Mouse (Mus musculus) left cerebral cortex, postnatal 25 days (tissue): ENCODE measurements around the gene Tmtc1. TPM values are rescaled to one million over a fixed set of nuclear protein-coding genes. Genes with fewer than 3 reads are reported as not detected.

Source experiments
- DNase-seq, 2 experiments: peaks; one replicate each; pipeline ENCODE4 v3.0.0; 2022; ENCODE audit warnings: low spot score in 2 of 2, mixed read lengths in 1 of 2
- intact Hi-C: fragments of 180-260 bp; cut with DNase I; formaldehyde crosslinking; loops from one replicate; pipeline ENCODE4 v1.15.1; 2025
- total RNA-seq, 2 experiments: library from RNA; stranded (reverse); gene quantifications; 2 replicates each; pipeline ENCODE4 v1.2.3; 2021

Tmtc1 gene
- total RNA-seq, 2 experiments from 2014 or later = 47.9 to 56.8 TPM

DNA sequence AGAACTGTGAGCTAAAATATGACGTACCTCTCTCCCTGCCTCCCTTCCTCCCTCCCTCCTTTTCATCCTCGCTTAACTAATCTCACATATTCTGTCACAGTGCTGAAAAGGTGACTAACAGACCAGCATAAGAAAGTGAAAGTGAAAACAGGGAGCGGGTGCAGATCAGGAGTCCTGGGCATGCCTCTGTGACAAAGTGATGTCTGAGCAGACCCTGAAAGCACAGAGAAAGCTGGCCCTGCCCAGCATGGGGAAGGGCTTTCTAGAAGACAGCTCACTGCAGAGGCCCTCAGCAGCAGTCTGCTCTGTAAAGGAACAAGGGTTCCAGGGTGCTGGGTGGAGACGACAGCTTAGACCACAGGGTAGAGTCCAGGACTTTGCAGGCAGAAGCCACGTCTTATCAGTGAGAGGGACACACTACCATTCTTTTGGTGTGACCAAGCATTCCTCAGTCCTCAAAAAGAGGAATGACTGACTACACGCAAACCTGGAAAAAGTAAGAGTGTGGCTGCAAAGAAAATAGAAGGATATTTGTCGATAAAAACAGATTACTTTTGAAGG lies 7.7 kb downstream of the Tmtc1 start:
- intact Hi-C loops = no loop called here

DNA sequence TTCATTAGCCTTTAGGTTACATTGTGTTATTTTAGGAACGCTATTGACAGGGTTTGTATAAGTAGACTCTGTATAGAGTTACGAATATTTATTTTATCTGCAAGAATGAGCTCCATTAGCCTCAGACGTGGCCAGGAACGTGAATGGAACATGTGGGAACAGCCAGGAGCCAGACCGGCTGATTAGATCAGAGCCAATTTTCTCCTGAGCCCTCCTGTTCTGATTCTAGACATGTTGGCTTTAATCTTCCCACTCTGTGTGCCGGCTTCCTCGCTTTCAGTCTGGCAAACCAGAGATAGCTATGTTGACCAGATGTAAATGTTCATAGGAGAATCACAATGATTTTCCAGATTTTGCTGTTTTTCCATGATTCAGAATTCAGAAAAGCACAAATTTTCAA lies 22.6 kb downstream of the Tmtc1 start:
- intact Hi-C loops = no loop called here
- DNase-seq = no peak

More for the DNA sequence above, 7.7 kb downstream of the Tmtc1 start:
- no peak for DNase-seq

DNA sequence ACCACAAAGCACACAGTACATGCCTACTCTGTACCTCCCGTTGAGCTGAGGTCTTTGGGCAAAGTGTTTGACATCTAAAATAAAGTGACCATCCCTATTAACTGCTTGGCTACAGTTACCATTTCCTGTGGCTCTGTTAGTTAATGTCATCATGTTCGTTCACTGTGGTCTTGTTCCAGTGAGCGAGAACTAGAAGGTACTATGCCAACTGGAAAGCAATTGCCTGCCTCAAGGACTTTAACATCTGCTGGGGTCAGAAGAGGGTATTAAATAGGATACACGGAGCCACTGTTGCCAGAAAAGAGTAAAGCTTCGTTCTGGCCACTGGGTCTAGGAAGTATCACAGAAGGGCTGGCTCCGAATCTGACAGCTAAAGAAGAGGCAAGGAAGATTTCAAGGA lies 23.8 kb downstream of the Tmtc1 start:
- DNase-seq = no peak
- intact Hi-C loops = no loop called here

DNA sequence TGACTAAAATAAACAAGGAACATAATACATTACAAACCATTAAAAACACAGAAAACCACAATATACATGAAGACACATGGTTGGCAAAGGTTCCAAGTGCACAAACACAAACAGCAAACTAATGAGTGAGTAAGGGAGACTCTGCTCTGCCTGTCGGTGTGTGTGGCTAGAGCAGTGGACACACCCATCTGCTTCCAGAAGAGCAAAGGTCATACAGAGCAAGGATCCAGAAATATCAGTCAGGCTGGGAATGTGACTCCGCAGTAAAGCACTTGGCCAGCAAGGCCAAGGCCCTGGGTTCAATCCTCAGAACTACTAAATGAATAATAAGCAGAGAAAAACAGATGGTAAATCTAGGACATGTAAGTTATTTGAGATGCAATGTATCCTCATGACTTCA lies 27.6 kb downstream of the Tmtc1 start:
- intact Hi-C loops = no loop called here

DNA sequence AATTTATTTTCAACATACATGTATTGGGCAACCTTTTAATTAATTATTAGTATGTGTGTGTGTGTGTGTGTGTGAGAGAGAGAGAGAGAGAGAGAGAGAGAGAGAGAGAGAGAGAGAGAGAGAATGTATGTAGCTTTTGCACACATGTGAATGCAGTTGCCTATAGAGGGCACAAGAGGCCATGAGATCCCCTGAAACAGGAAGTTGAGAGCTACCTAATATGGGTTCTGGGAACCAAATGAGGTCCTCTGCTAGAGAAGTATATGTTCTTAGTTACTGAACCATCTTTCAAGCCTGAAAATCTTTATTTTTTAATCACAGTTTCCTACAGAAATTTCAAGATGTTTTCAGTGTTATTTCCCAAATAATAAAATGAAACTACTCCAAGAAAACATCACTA lies 30.6 kb downstream of the Tmtc1 start:
- no peak for DNase-seq
- intact Hi-C loops = no loop called here

More for the DNA sequence above, 27.6 kb downstream of the Tmtc1 start:
- no peak for DNase-seq

DNA sequence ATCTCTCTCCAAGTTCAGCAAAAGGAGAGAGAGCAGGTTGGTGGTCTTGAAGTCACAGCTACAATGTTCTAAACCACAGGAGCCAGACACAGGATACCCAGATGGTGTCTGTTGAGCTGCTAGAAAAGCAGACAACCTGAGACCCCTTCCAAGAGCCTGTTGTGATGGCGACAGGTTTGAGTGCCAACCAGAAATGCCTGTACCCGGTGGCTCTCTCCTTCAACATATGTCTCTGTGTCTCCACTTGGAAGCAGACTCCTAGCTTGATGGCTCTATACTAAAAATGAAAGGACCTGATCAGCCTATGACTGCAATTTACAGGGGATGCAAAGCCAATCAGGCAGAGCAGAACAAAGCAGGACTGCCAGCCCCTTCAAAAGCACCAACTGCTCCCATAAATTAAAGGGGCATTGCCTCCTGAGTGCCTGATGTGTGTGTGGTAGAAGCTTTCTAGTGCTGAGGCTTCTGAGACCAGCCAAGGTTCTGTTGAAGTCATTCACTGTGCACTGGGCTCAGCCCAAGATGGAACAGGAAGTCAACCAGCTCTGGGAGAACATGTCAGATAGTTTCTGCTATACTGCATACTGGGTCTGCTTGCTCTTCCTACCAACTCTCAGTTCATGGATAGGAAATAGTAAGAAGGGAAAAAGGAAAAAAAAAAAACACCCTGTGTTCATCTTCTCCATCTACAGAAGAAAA lies 37.2 kb downstream of the Tmtc1 start:
- DNase-seq = no peak
- intact Hi-C loops = no loop called here

DNA sequence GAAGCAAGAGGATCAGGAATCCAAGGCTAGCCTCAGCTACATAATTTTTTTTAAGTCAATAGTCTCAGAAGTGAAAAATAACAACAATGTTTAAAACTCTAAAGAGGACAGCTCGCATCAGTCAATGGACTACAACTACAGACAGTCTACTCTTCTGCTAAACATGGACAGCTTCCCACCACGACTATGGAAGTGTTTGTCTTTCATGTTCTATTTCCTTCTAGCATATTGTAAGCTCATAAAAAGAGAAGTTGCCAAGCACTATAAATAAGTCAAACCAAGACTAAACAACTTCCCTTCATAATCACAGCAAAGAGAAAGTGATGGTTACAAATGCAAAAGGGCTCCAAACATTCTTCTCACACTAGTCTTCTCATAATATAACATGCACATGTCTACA lies 38.6 kb downstream of the Tmtc1 start:
- intact Hi-C loops = no loop called here
- DNase-seq = no peak

DNA sequence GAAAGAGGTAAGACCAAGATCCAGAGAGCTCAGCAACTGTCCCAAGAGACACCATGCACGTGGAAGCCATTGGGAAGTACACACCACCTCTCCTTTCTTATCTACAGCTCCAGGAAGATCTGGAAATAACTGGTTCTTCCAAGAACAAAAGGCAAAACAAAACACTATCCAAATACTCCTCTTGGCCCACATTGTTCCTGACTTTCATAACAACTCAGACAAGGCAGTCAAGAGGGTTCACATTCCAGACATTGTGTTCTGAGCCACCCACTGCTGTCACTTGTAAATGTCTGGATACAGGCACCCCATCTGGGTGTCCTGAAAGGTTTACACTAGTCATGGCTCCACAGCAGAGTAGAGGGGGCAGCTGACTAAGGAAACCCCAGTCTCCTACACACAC lies 39.7 kb downstream of the Tmtc1 start:
- no peak for DNase-seq
- intact Hi-C loops = no loop called here

DNA sequence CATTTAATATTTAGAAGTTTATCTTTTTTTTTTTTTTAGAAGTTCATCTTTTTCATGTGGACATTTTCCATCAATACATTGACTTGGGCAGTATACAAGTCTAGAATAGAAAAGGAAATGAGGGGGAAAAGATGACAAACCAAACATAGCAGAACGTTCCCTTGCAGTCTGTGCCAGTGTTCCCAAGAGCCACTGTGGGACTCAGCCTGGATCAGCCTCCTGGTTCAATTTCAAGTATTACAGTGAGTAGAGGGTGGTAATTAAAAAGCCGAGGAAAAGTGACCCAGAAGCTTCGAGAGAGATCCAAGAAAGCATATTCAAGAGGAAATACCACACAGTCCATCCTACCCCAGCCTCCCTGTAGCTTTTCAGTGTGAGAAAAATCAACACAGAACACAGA lies 40.4 kb downstream of the Tmtc1 start:
- no peak for DNase-seq
- intact Hi-C loops = no loop called here

DNA sequence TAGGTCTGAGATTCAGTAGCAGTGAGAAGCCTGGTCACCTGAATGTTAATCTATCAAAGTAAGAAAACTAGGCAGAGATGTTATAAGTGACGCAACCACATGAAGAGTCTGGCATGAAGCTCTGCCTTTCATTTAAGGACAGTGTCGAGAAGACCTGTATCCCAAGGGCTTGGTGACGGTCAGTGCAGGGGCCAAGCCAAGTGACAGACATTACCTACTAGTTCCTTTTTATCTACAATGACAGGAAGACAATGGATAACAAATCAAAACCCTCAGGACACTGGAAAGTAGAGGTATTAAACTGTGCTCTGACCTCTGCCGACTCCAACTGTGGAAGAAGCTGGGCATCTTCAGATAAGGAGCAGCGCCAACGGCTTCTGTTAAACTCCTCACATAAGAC lies 43.2 kb downstream of the Tmtc1 start:
- DNase-seq = no peak
- intact Hi-C loops = no loop called here

DNA sequence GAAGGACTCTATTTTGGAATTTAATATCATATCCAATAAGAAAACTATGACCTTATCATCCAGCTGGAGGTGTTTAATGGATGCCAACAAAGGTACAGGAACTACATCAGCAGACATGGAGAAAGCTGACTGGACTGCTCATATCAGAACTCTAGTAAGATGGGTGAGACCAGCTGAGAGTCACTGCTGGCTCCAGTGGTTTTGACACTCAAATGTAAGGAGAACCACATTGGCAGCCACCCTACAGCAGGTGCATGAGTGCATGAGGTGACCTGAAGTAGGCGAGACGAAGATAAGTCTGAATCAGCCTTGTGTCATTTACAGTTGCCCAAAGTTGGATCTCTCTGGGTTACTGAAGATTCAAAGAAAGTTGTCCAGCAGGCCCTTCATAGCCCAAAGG lies 44.6 kb downstream of the Tmtc1 start:
- DNase-seq = no peak
- intact Hi-C loops = no loop called here

DNA sequence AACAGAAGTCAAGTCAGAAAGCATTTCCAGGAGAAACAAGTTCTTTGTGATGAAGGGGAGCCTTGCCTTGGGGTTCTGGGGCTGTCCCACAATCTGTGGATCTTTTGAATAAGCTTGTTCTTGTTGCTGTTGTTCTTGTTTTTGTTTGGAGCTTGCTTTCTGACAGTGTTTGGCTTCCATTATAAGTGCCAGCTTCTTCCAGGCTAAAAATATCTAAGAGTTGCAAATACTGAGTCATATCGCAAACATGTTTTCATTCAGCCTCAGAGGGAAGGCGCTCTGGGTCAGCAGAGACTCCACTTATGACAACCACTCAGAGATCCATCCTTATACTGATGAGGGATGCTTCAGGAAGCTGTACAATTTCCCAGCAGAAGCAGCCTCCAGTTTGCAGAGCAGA lies 45.3 kb downstream of the Tmtc1 start:
- intact Hi-C loops = no loop called here
- no peak for DNase-seq

DNA sequence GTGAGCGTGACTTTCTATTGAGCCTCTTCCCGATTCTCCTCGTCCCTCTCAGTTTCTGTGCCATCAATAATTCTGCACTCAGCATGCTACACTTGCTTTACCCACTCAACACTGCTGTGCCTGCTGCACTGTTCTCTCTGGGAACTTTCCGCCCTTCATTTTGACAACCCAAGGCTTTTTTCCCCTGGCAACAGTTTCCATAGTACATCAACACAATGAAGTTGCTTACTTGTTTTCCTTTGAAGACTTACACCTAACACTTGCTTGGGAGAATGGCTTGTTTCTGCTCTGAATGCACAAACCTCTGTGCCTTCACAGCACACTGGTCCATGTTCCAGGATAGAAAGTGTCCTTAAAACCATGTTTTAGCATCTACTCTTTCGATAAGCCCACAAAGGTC lies 46.9 kb downstream of the Tmtc1 start:
- intact Hi-C loops = no loop called here

DNA sequence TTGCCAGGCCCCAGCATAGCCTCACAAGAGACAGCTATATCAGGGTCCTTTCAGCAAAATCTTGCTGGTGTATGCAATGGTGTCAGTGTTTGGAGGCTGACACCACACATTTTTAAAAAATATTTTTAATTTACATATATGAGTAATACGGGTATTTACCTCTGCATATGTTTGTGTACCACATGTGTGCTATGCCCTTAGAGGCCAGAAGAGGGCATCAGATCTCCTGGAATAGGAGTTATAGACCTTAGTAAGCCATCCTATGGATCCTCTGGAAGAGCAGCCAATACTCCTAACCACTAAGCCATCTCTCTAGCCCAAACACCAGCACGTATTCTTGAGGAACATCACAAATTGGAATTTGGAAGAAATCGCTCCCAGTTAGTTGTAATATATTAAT lies 48.9 kb downstream of the Tmtc1 start:
- DNase-seq = no peak
- intact Hi-C loops = no loop called here

More for the DNA sequence above, 46.9 kb downstream of the Tmtc1 start:
- DNase-seq = no peak

DNA sequence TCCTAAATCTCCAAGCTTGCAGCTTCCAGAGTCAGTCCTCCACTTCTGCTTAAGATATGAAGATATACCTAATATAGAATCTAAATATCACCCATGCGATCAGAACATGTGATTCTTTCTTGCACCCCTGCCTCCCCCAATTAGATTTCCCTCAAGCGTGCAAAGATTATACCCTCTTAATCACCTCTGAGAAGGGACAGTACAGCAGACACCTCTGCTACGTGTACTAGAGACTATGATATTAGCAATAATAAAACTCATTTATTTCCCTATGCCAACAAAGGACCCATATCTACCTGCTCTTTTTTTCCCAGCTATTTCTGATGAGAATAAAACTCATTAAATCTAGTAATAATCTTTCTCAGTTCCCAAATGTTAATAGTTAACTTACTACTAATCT lies 49.9 kb downstream of the Tmtc1 start:
- DNase-seq = no peak
- intact Hi-C loops = no loop called here

DNA sequence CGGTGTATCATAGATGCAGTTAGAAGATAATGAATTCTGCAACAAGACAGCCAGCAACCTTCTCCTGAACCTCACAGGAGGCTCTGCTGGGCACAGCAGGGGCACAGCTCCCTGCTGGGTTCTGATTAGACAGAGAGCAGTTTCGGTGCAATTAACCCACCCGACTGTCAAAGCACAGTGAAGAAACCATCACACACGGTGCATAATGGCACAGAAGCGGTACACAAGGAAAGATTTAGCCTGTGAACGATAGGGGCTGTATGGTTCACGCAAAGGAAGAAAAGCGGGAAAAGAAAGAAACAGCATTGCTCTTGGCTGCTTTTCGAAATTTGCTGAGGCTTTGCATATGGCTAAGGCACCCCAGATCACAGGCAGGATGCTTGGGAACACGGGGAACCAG lies 52.0 kb downstream of the Tmtc1 start:
- DNase-seq = no peak
- intact Hi-C loops = no loop called here

DNA sequence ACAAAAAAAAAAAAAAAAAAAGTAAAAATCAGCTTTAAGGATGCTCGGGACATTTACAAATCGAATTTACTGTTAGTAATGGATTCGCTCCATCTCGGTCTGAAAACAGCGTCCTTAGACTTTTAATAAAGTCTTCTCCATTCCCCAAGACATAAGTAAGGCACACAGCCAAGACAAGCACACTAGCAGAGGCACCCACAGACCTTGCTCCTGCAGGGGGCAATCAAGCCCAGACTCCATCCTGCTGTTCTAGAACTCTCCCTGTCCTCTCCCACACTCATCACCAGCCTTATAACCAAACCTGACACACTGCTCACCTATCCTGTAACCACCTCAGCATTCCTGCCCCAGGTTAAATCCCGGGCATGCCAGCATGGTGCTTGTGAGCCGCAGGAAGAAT lies 52.9 kb downstream of the Tmtc1 start:
- intact Hi-C loops = no loop called here
- DNase-seq = no peak

DNA sequence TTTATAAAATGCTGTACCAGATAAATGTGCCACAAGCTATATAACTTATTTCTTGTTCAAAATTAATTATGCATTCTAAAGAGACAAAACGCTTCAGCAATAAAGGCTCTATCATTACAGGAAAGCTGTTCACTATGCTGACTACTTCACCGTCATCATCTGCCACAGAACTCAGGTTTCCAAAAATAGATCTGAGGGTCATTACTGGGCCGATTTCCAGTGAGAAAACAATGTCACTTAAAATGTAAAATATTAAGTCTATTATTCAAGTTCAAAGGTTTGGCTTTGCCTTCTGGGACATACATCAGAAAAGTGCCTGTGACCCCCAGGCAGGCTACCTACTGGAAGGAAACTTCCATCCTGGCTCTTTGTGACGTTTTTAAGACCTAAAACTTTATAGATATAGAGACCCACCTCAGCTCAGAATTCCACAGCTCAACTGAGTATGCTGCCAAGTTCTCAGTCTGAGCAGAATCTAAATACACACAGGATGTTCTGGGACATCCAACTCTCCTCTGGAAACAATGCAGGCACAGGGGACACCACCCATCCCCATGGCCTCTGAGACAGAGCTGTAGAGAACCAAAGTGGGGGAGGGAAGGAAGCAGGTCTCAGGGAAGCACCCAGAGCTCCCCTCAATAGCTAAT lies 53.4 kb downstream of the Tmtc1 start:
- DNase-seq = no peak
- intact Hi-C loops = no loop called here

DNA sequence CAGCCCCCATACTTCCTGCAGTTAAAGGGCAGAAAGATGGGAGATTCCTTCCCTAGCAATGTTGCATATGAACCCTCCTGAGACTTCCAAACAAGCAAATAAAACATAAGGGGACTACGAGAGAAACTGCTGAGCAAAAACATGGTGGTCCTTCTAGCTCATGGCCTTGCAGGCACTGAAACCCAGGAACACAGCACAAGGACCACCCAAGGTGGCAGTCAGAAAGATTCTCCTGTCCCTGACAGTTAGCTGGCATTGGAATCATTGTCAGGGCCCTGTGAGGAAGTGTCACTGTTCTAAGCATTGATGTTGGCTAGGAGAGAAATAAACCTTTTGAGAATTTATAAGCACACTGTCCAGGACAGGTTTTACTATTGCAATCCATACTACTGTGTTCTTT lies 56.2 kb downstream of the Tmtc1 start:
- intact Hi-C loops = no loop called here
- no peak for DNase-seq

DNA sequence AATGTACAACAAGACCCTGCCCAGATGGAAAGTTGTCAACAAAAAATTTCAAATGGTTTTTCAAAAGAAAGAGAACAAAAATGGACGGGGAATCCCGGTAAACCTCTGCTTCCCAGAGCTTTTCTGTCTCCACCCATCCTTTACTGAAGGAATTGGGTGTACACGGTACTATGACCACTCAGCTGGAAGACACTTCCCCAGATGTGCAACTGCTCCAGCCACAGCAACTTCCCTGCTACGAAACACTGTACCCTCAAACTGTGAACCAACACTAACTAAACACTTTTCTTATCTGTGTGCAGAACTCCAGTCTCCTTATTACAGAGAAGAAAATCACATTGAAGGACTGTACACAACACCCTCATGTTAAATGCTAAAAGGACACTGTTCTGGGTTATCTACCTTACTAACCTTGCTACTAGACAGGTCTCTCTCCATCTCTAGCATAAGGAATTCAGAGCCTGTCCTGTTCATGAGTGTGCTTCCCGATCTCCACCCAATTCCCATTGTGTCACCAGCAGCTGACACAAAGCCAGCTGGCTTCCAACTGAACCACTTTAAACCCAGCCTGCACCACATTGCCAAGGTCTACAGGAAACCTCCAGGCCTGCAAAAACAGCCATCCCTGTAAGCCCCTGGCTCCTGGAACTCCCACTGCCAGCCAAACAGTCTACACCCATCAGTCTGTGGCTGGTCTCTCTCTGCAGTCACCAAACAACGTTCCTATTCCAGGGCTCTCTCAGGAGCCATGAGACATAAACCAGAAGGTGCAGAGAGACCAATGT lies 59.9 kb downstream of the Tmtc1 start:
- intact Hi-C loops = no loop called here

More for the DNA sequence above, 59.9 kb downstream of the Tmtc1 start:
- DNase-seq = peak in 1 of 2 experiments; percentile 59
